Mouse (Mus musculus) urinary bladder, postnatal 25 days (tissue): ENCODE data around the gene Selenbp1.

Experiments used
- DNase-seq: peaks from one replicate; pipeline ENCODE4 v3.0.0; 2022; ENCODE audit warnings: low spot score

Selenbp1 gene

DNA sequence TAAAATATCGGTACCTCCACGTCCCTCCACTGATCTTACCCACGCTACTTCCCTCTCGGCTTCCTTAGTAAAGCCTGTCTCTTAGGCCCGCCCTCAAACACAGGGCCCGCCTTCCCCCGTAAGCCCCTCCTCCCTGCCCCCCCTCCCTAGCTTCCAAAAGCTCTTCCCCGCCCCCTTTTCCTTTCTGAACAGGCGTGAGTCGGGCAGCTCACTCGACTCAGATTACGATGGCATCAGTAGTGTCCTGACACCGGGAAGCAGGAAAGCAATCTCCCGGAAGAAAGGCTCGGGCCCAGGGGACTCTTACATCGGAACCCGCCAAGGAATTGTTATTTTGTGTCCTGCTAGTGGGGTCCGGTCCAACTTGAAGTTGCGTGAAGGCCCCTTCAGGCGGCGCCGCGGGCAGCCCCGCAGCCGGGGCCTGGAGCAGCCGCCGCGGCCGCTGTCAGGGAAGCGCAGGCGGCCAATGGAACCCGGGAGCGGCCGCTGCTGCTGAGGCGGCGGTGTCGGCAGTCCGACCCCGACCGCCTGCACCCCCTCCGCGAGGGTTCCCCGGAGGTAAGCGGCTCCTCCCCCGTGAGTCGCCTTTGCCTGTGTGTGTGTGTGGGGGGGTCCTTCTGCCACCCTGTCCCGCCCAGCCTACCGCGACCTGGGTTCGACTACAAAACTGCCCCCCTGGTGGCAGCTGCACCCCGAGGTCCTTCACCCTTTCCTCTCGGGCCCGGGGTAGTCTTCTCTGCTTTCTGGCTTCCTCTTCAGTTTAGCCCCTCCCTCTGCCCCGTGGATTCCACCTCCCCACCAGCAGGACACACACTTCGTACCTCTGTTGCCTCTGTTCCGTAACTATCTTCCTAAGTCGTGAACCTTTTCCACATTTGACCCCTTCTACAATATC is 41.9 kb downstream of the Selenbp1 start, which contains the start of gene Pi4kb:
Gene Pi4kb (plus strand): TSS at position 204 of the 895 bp plus-strand sequence.
- DNase-seq, result peak; percentile 78

DNA sequence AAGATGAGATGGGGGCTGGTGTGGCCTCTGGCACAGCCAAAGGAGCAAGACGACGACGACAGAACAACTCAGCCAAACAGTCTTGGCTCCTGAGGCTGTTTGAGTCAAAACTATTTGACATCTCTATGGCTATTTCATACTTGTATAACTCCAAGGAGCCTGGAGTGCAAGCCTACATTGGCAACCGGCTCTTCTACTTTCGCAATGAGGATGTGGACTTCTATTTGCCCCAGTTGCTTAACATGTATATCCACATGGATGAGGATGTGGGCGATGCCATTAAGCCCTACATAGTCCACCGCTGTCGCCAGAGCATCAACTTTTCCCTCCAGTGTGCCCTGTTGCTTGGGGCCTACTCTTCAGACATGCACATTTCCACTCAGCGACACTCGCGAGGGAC is 51.5 kb downstream of the Selenbp1 start:
- DNase-seq, result no peak

DNA sequence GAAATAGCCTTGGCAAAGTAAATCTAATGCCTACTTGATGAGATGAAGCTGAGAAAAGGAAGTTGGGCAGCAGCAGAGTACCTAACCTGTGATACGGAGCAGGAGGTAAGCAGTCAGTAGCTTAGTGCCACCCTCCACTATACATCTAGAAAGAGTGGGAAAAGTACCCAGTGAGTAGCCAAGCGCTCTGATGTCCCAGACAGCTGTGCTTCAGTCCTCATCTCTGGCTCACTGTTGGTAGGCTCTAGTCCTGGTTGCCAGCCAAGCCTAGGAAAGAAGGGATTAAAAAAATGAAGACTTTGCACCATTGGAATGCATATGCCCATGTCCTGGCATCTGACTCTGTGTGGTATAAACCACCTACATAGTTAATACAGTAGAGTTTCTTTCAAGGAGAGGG is 52.7 kb downstream of the Selenbp1 start:
- DNase-seq, result no peak

DNA sequence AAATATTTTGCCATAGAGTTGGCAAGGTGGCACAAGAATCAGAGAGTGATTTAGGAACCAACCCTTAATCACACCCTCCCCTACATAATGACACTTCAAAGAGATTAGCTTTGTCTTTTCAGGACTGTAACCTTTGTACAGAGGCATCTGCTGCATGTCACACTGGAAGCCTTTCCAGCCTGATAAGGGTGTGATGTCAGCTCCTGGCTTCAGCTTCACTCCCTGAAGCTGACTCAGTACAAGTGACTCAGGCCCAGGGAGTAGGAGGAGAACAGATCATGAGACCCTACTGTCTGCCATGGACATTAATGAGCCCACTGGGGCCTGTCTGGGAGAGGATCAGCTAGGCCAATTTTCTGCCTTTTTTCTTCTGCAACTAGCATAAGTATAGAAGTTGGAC is 54.7 kb downstream of the Selenbp1 start:
- DNase-seq, result peak; percentile 54

DNA sequence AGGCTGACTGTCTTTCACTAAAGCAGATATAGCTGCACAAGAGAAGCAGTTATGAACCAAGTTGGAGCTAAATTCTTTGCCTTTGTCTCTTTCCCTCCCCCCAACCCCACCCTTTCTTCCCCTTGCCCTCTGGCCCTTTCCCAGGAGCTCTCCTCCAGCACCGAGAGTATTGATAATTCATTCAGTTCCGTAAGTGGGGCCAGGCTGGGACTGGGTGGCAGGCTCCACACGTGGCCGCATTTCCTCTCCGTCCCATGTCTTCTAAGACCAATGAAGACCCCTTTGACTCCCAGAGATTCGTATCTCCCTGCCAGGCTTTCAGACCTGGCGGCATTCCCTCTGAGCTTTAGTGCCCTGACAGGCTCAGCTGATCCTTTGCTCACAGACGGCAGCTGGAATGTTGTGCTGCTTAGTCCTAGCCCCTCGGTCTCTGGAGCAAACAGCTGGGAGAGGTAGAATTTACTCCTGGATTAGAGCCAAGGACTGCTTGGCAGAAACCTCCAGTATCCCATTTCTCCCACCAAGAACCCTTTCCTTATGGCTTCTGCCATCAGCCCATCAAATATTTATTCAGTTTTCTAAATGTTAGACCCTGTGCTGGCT is 56.4 kb downstream of the Selenbp1 start:
- no peak for DNase-seq
